Mouse (Mus musculus) mature B cell (primary cell): ENCODE measurements around the gene Rad51b.

ENCODE experiments used
- in situ Hi-C: fragments of 300-500 bp; cut with MboI; formaldehyde crosslinking; loops from 2 replicates; pipeline ENCODE4 v1.14.3; 2019

Rad51b gene

DNA sequence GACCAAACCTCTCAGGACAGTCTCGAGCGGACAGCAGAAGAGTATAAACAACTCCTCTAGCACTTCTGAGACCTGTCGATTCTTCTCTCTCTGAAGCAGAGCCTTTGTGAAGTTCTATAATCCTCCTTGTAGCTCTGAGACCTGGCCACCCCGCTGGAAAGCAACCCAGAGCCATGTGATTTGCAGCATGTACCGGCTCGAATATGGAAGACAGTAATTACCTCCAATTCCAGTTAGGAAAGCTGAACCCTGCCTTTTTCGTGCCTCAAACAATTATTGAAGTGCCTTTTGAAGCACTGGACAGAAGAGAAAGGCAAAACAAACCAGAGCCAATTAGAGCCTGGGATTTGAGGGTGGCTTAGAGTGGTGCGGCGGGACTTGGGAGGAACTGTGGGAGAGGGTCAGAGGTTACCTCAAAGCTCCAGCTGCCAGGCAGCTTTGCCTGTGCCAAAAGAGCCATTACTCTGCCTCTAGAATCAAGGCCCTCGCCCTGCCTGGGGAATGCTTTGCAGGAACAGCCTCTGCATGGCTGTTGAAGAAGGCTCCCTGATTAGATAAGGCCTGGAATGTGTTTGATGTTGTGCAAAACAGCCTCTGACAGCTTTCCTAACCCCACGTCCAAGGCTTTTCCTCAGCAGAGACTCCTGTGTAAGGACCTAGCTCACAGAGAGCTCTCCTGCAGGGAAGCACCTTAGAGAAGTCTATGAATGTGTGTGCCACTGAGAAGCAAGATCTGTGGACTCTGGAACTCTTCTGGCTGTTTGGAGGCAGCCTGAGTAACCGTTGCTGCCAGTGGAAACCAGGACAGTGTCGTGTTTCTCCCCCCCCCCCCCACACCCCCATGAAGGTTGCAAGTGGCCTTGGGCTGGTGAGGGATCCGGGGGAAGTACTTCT lies 562.5 kb downstream of the Rad51b start:
- in situ Hi-C loops = no loop called here

DNA sequence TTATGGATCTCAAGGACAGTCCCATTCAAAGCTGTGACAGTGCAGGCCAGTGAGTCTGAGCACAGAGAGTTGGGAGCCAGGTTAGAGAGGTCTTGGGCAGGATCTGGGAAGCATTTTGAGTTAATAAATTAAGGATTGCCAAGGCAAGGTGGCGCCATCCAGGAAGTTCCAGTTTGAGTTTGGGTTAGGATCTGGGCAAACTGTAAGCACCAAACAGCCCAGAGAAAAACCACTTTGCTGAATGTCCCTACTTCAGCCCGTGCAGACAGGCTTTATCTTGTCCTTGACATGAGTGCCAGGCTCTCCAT lies 563.1 kb downstream of the Rad51b start:
- in situ Hi-C loops = no loop called here
